Mouse (Mus musculus): ENCODE measurements around the gene Slc22a12. TPM values are rescaled to one million over a fixed set of nuclear protein-coding genes. Genes with fewer than 3 reads are reported as not detected.
A peak's percentile ranks its signal among the peaks of the same experiment; 100 is the strongest.

Gene Slc22a12
- polyA plus RNA-seq, 1 experiment from 2014 or later, result not detected

- no peak overlapping the region for H3K4me2 ChIP-seq (ENCODE audit: low read depth, low read length, severe bottlenecking)
- no peak overlapping the region for H3K9ac ChIP-seq (ENCODE audit: low read length)
- no peak overlapping the region for H3K4me3 ChIP-seq (ENCODE audit: low read depth, low read length)
- 0 out of 2 replicates have a peak, but pooled peaks cover 2% of the 10 kb centered on the region for H3K4me1 ChIP-seq (replicated peaks; ENCODE audit: control insufficient read depth, insufficient read depth, low read length)
- no peak overlapping the region for H3K27ac ChIP-seq (ENCODE audit: low read depth, low read length)
- H3K27me3 ChIP-seq (ENCODE audit: control insufficient read depth, insufficient read depth, low read length), result peaks cover 2% of the 10 kb centered on the region
- ATAC-seq (replicated peaks; ENCODE audit: low FRiP score), result peak; percentile 50; the same call in 1 of the 2 replicates
- DNase-seq (ENCODE audit: low spot score), result peak; percentile 94
- WGBS, result 1% methylated on average over 4 of the region's 4 CpGs
- no peaks in the 10 kb centered on the region for H3K9me3 ChIP-seq (ENCODE audit: control insufficient read depth, low read length)
- no peaks in the 10 kb centered on the region for H3K36me3 ChIP-seq (ENCODE audit: control insufficient read depth, insufficient read depth, low read length)
Observed at GRCm38 (mm10) chr19:6489030-6489429, 53.8 kb downstream of the Slc22a12 start.

Small RNAs within 50 kb of the gene (microRNA-seq; reads per million reads assigned to microRNA genes)
- gene Gm26460 (ENCODE audit: insufficient number of aligned reads), result not detected

Other genes with a start within 250 kb of the Slc22a12 start
- gene Cdc42bpg, start 236.6 kb downstream of the Slc22a12 start, polyA plus RNA-seq (2014; fragmentation: Nextera tagmentation; extraction: Ambion mirVana), result 0.55 TPM in 2 replicates
- 83.5 and 97.8 TPM in 2 replicates for gene Men1, start 208.1 kb downstream of the Slc22a12 start, polyA plus RNA-seq (2014; fragmentation: Nextera tagmentation; extraction: Ambion mirVana)
- gene Map4k2, start 201.9 kb downstream of the Slc22a12 start, polyA plus RNA-seq (2014; fragmentation: Nextera tagmentation; extraction: Ambion mirVana), result 11.8 and 13.7 TPM in 2 replicates
- 275 and 283 TPM in 2 replicates for gene Sf1, start 179.3 kb downstream of the Slc22a12 start, polyA plus RNA-seq (2014; fragmentation: Nextera tagmentation; extraction: Ambion mirVana)
- gene Pygm, start 158.6 kb downstream of the Slc22a12 start, polyA plus RNA-seq (2014; fragmentation: Nextera tagmentation; extraction: Ambion mirVana), result 1.2 TPM in 2 replicates
- 9.5 and 12.9 TPM in 2 replicates for gene Rasgrp2, start 143.7 kb downstream of the Slc22a12 start, polyA plus RNA-seq (2014; fragmentation: Nextera tagmentation; extraction: Ambion mirVana)
- 8.1 and 10.4 TPM in 2 replicates for gene Nrxn2, start 124.3 kb downstream of the Slc22a12 start, polyA plus RNA-seq (2014; fragmentation: Nextera tagmentation; extraction: Ambion mirVana)

Measured in forebrain, embryonic 11.5 days (tissue).